In the genomic region with DNA sequence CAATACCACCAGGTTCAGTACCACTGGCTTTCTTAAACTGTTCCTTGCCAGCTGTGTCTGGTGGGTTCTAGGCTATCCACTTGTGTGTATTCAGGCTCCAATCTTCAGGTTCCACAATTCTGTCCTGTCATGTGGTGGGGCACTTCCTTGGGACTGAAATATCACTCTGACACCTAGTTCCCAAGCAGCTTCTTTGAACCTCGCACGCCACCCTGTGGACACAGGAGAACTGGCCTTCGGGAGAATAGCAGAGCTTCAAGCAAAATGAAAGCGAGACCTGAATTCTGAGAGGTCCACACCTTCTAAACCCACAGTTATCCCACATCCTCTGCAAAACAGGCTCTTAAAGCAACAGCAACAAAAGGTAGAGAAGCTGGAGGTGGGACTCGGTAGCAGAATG, we compare ENCODE assay signal across 8 mouse cellular contexts.
A peak's percentile ranks its signal among the peaks of the same experiment; 100 is the strongest.
DNase-seq lines count a peak whose midpoint lies in the region; ATAC-seq and TF ChIP-seq lines count a peak whose summit lies in the region.

No protein-coding gene starts in this region.

- H3K4me3 ChIP-seq in ES-E14 (ENCODE audit: insufficient read depth in 1 of 2, low read depth in 1 of 2, low read length in 2 of 2, poor library complexity in 1 of 2, severe bottlenecking in 1 of 2): no peak overlapping the region
- no peak overlapping the region for H3K4me3 ChIP-seq in heart, embryonic 12.5 days
- no peak overlapping the region for H3K4me3 ChIP-seq in lung, postnatal 0 days (ENCODE audit: low read depth, low read length)

- TF ChIP-seq CTCF in lung, postnatal 0 days (IDR thresholded peaks at IDR 0.05): peak; percentile 96

- WGBS in heart, embryonic 12.5 days: 19% methylated on average over 5 of the region's 5 CpGs
- WGBS in lung, postnatal 0 days: 29% methylated on average over 5 of the region's 5 CpGs

- ATAC-seq in heart, embryonic 12.5 days (ENCODE audit: insufficient number of reproducible peaks, low FRiP score): 0 out of 2 replicates have a peak, but pooled peaks have one; percentile 15
- peak; percentile 34 for ATAC-seq in lung, postnatal 0 days

- no peaks in the 10 kb centered on the region for H3K36me3 ChIP-seq in ES-E14 (ENCODE audit: control insufficient read depth, insufficient read depth, low read length, poor library complexity, severe bottlenecking)
- H3K36me3 ChIP-seq in heart, embryonic 12.5 days: no peaks in the 10 kb centered on the region
- H3K36me3 ChIP-seq in lung, postnatal 0 days (ENCODE audit: insufficient read depth, low read length): no peaks in the 10 kb centered on the region

- H3K4me1 ChIP-seq in ES-E14 (ENCODE audit: control insufficient read depth in 2 of 2, insufficient read depth in 2 of 2, low read length in 2 of 2, poor library complexity in 1 of 2): peaks cover 8 to 28% of the 10 kb centered on the region in 2 experiments
- peaks cover 38% of the 10 kb centered on the region for H3K4me1 ChIP-seq in heart, embryonic 12.5 days (replicated peaks)
- H3K4me1 ChIP-seq in lung, postnatal 0 days (ENCODE audit: insufficient read depth, low read depth, low read length): peaks cover 26% of the 10 kb centered on the region

- no peak overlapping the region for H3K9ac ChIP-seq in ES-E14 (ENCODE audit: insufficient read depth, low read depth, low read length, poor library complexity, severe bottlenecking)
- no peak overlapping the region for H3K9ac ChIP-seq in heart, embryonic 12.5 days
- no peak overlapping the region for H3K9ac ChIP-seq in lung, postnatal 0 days (replicated peaks; ENCODE audit: low read depth)

- no peak for TF ChIP-seq EP300 in lung, postnatal 0 days (IDR thresholded peaks at IDR 0.05)

- 0 out of 2 replicates have a peak overlapping the region, but pooled peaks have one; percentile 8 for H3K4me2 ChIP-seq in heart, embryonic 12.5 days
- H3K4me2 ChIP-seq in lung, postnatal 0 days (replicated peaks; ENCODE audit: low read depth, low read length): no peak overlapping the region

- DNase-seq in ES-E14 (ENCODE audit: low read depth, low spot score): peak; percentile 82
- peak; percentile 86 for DNase-seq in adrenal gland, adult 2 months
- DNase-seq in embryo, embryonic 9.5 days (ENCODE audit: extremely low spot score): peak; percentile 75
- DNase-seq in layer of hippocampus, adult 8-10 months (ENCODE audit: low spot score in 2 of 2): peak; percentile 72 to 83
- peak; percentile 95 for DNase-seq in lung, postnatal 0 days (ENCODE audit: low spot score)
- peak; percentile 90 for DNase-seq in right cerebral cortex, postnatal 14 days
- peak; percentile 74 for DNase-seq in yolk sac, embryonic 10.5 days (ENCODE audit: low spot score)

- H3K27me3 ChIP-seq in heart, embryonic 12.5 days (replicated peaks): no peaks in the 10 kb centered on the region
- H3K27me3 ChIP-seq in lung, postnatal 0 days (replicated peaks; ENCODE audit: insufficient read depth, low read length): no peaks in the 10 kb centered on the region

- no peaks in the 10 kb centered on the region for H3K9me3 ChIP-seq in ES-E14 (ENCODE audit: control insufficient read depth, insufficient read depth, low read depth, low read length)
- no peaks in the 10 kb centered on the region for H3K9me3 ChIP-seq in heart, embryonic 12.5 days (replicated peaks)
- H3K9me3 ChIP-seq in lung, postnatal 0 days (ENCODE audit: low read length): no peaks in the 10 kb centered on the region

- H3K27ac ChIP-seq in ES-E14 (ENCODE audit: insufficient read depth, low read depth, low read length, poor library complexity, severe bottlenecking): no peak overlapping the region
- 0 out of 2 replicates have a peak overlapping the region, but pooled peaks have one; percentile 19 for H3K27ac ChIP-seq in heart, embryonic 12.5 days (ENCODE audit: poor library complexity, severe bottlenecking)
- peak overlapping the region; percentile 51; the same call in 1 of the 2 replicates for H3K27ac ChIP-seq in lung, postnatal 0 days (ENCODE audit: low read length)

- in situ Hi-C loops in ES-E14 (cut with MboI; ENCODE audit: low sequenced_read_pairs in 2 of 2, unreplicated experiment in 2 of 2): loop anchor here (5.0 to 25.0 kb wide), 4 partner anchors 191 to 708 kb away; a partner anchor contains a TSS

TF ChIP-seq in ES-E14, 5 proteins besides CTCF, POLR2A, EP300 and RAD21:
- no peak for TF ChIP-seq ZNF384 (IDR thresholded peaks at IDR 0.05; ENCODE audit: low read depth, low read length)
- no peak for TF ChIP-seq MAFK (IDR thresholded peaks at IDR 0.05; ENCODE audit: insufficient read depth, low read depth, low read length)
- TF ChIP-seq ZC3H11A (IDR thresholded peaks at IDR 0.05; ENCODE audit: borderline replicate concordance, low read depth, low read length): peak; percentile 97
- TF ChIP-seq CHD2 (IDR thresholded peaks at IDR 0.05; ENCODE audit: low read depth, low read length): no peak
- TF ChIP-seq HCFC1 (IDR thresholded peaks at IDR 0.05; ENCODE audit: borderline replicate concordance, insufficient read depth, low read length): no peak
